Mouse (Mus musculus) hindbrain, embryonic 13.5 days (tissue): ENCODE measurements around the gene Prr3. TPM values are rescaled to one million over a fixed set of nuclear protein-coding genes. Genes with fewer than 3 reads are reported as not detected.

Source experiments
- ATAC-seq: fragments of 200-750 bp; cut with Nextera tagmentation; 2 replicates; pipeline ENCODE4 v1.8.0; 2017; ENCODE audit warnings: moderate TSS enrichment; ENCODE audit not compliant: low FRiP score
- H3K27ac ChIP-seq: fragments of 300-500 bp; sonication (generic); 2 replicates; pipeline ENCODE4 v1.5.1; 2015; ENCODE audit warnings: inconsistent platforms, mild to moderate bottlenecking, moderate library complexity
- H3K27me3 ChIP-seq: fragments of 300-500 bp; sonication (generic); 2 replicates; pipeline ENCODE4 v1.6.1; 2015; ENCODE audit warnings: mild to moderate bottlenecking, inconsistent platforms
- H3K36me3 ChIP-seq: fragments of 300-500 bp; sonication (generic); 2 replicates; pipeline ENCODE4 v1.6.1; 2015; ENCODE audit warnings: mild to moderate bottlenecking, inconsistent platforms
- H3K4me1 ChIP-seq: fragments of 300-500 bp; sonication (generic); replicated peaks from 2 replicates; pipeline ENCODE4 v1.6.1; 2015; ENCODE audit warnings: inconsistent platforms
- H3K4me2 ChIP-seq: fragments of 300-500 bp; sonication (generic); 2 replicates; pipeline ENCODE4 v1.6.1; 2015; ENCODE audit warnings: inconsistent platforms, mild to moderate bottlenecking, moderate library complexity
- H3K4me3 ChIP-seq: fragments of 300-500 bp; sonication (generic); 2 replicates; pipeline ENCODE4 v1.5.1; 2015; ENCODE audit warnings: mild to moderate bottlenecking, inconsistent platforms
- H3K9ac ChIP-seq: fragments of 300-500 bp; sonication (generic); 2 replicates; pipeline ENCODE4 v1.6.1; 2015; ENCODE audit warnings: mild to moderate bottlenecking, inconsistent platforms
- H3K9me3 ChIP-seq: fragments of 300-500 bp; sonication (generic); 2 replicates; pipeline ENCODE4 v1.6.1; 2016; ENCODE audit warnings: inconsistent platforms
- WGBS: fragments of 180-500 bp; shearing (Covaris S2); methylation state at CpG from one replicate; pipeline ENCODE4 v1.1.7; 2015; 5-methylcytosine and 5-hydroxymethylcytosine counted together
- polyA plus RNA-seq: library from polyadenylated mRNA; unstranded; fragments of >200 nt; fragmentation: Nextera tagmentation; extraction: Ambion mirVana; gene quantifications from 2 replicates; pipeline ENCODE4 v1.2.1, GENCODE M21; 2015

Prr3 gene
- polyA plus RNA-seq, result 72.8 and 73.5 TPM in 2 replicates

DNA sequence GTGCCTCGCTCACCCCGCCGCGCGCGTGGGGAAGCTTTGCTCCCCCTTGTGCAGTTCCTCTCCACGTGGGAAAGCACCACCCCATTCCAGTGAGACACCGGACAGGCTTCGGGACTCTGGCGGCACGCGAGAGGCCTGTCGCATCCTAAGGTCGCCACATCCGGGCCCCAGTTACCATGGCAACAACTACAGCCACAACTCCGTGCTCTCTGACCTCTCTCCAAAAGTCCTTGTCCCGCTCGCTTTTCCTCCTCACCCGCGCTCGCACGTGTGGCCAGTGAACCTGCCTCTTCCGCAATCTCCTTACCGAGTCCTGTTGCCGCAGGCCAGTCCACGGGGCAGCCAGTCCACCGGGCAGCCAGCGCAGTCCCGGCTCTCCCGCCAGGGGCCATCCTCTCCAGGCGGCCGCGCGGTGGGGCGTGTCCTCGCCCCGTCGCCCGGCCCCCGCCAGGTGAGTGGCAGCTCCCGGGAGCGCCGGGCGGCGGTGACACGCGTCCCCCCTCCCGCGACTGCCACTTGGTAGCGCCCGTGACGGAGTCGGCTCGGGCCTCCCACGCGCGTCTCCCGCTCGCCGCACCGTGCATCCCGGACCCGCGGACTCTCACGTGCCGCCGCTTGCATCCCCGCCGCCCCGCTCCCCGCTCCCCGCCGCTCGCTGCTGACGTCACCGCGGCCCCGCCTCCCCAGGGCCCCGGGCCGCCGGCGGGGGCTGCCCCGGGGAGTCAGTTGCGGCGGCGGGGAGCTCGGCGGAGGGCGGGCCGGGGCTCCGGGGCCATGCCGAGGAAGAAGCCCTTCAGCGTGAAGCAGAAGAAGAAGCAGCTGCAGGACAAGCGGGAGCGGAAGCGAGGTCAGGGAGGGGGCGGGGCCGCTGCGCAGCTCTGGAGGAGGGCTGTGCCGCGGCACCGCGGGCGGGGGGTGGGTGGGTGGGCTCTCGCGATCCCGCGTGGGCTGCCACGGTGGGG, at the start of gene Prr3, which contains the start of gene Gnl1:
TSS of gene Prr3 (minus strand) at position 836 of the 962 bp plus-strand sequence.
TSS of gene Gnl1 (plus strand) at position 451 of the 962 bp plus-strand sequence.
- under 1% methylated on average over 93 of the region's 109 CpGs for WGBS
- H3K4me2 ChIP-seq, result peak within 1 kb of the TSS; percentile 70
- peak within 1 kb of the TSS; percentile 91 for H3K4me3 ChIP-seq
- H3K27ac ChIP-seq, result peak within 1 kb of the TSS; percentile 95
- H3K9me3 ChIP-seq, result no peaks in the 10 kb centered on the region
- peak; percentile 79 for ATAC-seq
- H3K9ac ChIP-seq, result peak within 1 kb of the TSS; percentile 93
- H3K27me3 ChIP-seq, result no peaks in the 10 kb centered on the region
- H3K36me3 ChIP-seq, result peaks cover 41% of the 10 kb centered on the region
- H3K4me1 ChIP-seq, result peaks cover 24% of the 10 kb centered on the region

DNA sequence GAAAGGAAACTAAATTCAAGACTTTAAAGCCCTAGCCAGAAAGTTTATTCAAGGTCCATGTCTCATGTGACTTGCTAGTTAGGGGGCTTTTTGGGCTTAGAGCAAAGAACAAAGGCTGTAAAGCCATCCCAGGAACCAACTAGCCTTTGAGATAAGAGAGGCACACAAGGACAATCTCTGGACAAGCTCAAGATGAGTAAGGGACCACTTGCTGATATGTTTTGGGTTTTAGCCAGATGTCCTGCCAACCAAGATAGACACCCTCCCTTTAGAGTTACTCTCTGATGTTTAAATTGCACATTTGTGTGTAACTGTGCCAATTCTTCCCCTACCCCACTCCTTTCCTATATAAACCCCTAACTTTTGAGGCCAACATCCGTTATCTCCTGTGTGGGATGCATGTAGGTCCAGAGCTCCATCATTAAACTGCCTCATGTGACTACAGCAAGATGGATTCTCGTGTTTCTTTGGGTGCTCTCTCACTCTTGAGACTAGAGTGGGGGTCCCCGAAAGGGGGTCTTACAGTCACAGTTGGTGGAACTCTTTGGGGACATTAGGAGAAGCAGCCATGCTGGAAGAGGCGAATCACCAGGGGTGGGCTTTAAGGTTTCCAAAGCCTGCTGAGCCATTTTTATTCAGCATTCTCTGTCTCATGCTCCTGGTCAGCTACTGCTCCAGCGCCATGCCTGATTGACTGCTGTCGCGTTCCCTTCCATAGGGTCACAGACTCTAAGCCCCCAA, 49.0 kb upstream of the Prr3 start:
- ATAC-seq, result no peak
- H3K9me3 ChIP-seq, result no peaks in the 10 kb centered on the region
- no peak overlapping the region for H3K9ac ChIP-seq
- peaks cover 19% of the 10 kb centered on the region for H3K4me1 ChIP-seq
- no peaks in the 10 kb centered on the region for H3K36me3 ChIP-seq
- H3K4me2 ChIP-seq, result no peak overlapping the region
- no peak overlapping the region for H3K27ac ChIP-seq
- 85% methylated on average over 7 of the region's 7 CpGs for WGBS
- H3K4me3 ChIP-seq, result no peak overlapping the region
- H3K27me3 ChIP-seq, result peaks cover 20% of the 10 kb centered on the region; the same call in 1 of the 2 replicates

DNA sequence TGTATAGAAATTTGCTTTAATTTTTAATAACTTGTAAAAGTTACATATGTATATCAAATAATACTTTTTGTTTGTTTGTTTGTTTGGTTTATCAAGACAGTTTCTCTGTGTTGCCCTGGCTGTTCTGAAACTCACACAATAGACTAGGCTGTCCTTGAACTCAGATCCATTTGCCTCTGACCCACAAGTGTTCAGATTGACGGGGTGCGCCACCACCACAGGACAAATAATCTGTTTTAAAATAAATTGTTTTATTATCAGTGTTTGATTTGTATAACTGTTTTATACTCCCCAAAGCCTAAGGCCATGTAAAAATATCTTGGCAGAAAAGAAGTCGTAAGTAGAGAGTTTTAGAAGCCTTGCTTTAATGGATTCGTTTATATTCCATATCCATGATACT, 47.6 kb upstream of the Prr3 start:
- peaks cover 22% of the 10 kb centered on the region for H3K4me1 ChIP-seq
- H3K9ac ChIP-seq, result no peak overlapping the region
- WGBS, result 97% methylated on average over 4 of the region's 4 CpGs
- no peaks in the 10 kb centered on the region for H3K36me3 ChIP-seq
- H3K4me2 ChIP-seq, result no peak overlapping the region
- H3K27me3 ChIP-seq, result peaks cover 19% of the 10 kb centered on the region; the same call in 1 of the 2 replicates
- H3K9me3 ChIP-seq, result no peaks in the 10 kb centered on the region
- H3K4me3 ChIP-seq, result no peak overlapping the region
- no peak overlapping the region for H3K27ac ChIP-seq
- no peak for ATAC-seq

DNA sequence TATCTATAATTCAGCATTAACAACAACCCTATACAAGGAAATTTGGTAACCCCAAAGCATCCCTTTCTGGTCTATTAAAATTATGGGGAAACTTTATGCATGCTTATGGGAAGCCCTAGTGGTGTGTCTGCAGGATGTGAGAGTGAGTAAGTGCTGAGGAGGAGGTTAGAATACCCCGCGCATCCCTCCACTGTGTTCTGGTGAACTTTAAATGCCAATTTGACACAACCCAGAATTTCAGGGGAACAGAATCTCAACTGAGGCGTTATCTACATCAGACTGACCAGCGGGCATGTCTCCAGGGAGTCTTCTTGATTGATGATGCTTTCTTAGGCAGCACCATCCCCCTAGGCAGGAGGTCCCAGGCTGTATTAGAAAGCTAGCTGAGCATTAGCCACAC, 45.9 kb upstream of the Prr3 start:
- H3K9ac ChIP-seq, result no peak overlapping the region
- H3K27ac ChIP-seq, result no peak overlapping the region
- H3K9me3 ChIP-seq, result no peaks in the 10 kb centered on the region
- 0 out of 2 replicates have a peak, but pooled peaks cover 5% of the 10 kb centered on the region for H3K27me3 ChIP-seq
- H3K4me3 ChIP-seq, result no peak overlapping the region
- 0 out of 2 replicates have a peak, but pooled peaks cover 11% of the 10 kb centered on the region for H3K4me1 ChIP-seq
- ATAC-seq, result no peak
- WGBS, result 44% methylated on average over 4 of the region's 4 CpGs
- H3K4me2 ChIP-seq, result no peak overlapping the region
- H3K36me3 ChIP-seq, result no peaks in the 10 kb centered on the region

DNA sequence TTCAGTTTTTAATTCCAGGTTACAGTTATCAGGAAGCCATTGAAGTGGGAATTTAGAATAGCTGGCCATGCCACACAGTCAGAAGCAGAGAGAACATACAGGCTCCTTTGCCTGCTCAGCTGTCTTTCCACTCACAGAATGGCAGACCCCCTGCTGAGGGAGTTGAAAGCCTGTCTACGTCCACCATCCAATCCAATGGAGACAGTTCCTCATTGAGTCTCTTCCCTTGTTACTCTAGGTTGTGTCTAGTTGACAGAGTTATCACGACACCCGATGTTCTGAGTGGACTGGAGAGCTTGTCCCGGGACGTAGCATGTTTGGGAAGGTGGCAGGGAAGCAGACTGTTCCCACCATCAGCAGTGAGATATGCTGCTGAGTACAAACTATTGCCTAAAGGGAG, 45.2 kb upstream of the Prr3 start:
- WGBS, result 56% methylated on average over 5 of the region's 5 CpGs
- no peaks in the 10 kb centered on the region for H3K9me3 ChIP-seq
- H3K9ac ChIP-seq, result no peak overlapping the region
- H3K27ac ChIP-seq, result no peak overlapping the region
- no peak overlapping the region for H3K4me2 ChIP-seq
- ATAC-seq, result no peak
- 0 out of 2 replicates have a peak, but pooled peaks cover 14% of the 10 kb centered on the region for H3K4me1 ChIP-seq
- no peak overlapping the region for H3K4me3 ChIP-seq
- no peaks in the 10 kb centered on the region for H3K27me3 ChIP-seq
- no peaks in the 10 kb centered on the region for H3K36me3 ChIP-seq

DNA sequence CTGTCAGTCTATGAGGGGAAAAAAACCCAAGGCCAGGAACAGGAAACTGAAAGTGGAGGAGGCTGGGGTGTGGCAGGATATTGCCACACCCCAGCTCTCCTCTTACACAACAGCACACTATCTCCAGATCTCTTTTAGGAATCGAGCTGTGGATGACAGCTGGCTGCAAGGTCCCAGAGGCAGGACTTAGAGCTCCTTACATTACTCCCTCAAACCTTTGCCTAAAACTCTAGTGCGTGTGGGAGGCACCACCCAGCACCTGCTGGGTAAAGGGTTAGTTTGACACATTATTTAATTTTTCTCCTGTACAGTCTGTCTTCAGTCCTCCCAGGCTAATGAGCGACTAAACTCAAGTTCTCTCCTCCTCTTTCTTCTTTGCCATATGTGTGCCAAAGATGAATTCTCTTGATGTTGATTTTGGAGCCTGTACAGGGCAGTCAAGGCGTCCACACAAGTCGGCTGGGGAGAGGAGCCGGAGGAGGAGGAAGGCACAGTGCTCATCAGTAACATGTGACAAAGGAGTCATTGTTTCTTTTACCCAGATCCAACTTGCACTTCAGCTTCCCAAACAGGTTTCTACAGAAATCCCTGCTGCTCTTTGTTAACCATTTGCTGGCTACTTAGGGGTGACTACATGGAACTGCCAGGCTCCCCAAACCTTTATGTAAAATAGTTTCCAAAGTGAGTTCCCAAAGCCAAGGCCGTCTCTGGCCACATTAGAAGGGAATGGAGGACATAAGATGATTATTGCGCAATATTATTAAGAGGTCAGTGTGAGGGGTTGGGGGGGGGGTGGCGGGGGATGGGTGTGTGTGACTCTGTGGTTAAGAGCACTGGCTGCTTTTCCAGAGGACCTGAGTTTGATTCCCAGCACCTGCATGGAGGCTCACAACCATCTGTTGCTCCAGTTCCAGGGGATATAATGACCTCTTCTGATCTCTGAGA, 43.9 kb upstream of the Prr3 start:
- no peak overlapping the region for H3K9ac ChIP-seq
- ATAC-seq, result no peak
- H3K36me3 ChIP-seq, result no peaks in the 10 kb centered on the region
- WGBS, result 63% methylated on average over 9 of the region's 9 CpGs
- H3K27ac ChIP-seq, result no peak overlapping the region
- no peaks in the 10 kb centered on the region for H3K9me3 ChIP-seq
- no peak overlapping the region for H3K4me3 ChIP-seq
- H3K27me3 ChIP-seq, result no peaks in the 10 kb centered on the region
- no peak overlapping the region for H3K4me2 ChIP-seq
- H3K4me1 ChIP-seq, result 0 out of 2 replicates have a peak, but pooled peaks cover 14% of the 10 kb centered on the region

DNA sequence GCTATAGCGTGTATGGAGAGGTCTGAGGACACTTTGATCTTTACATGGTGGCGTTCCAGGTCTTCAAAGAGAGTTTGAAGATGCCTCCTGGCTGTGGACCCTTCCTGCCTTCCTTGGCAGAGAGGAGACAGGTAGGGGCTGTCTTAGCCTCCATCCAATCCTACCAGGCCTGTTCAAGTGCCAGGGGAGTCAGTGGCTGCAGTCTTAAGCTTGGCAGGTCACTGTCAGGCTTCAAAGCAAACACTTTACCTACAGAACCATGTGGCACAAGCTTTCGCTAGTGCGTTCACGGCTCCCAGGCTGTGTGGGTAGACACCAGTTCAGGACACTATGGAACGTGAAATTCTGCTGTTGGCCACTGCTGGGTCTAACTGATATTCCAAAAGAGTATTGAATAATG, 42.9 kb upstream of the Prr3 start:
- H3K9me3 ChIP-seq, result no peaks in the 10 kb centered on the region
- H3K4me2 ChIP-seq, result no peak overlapping the region
- no peak overlapping the region for H3K4me3 ChIP-seq
- H3K4me1 ChIP-seq, result 0 out of 2 replicates have a peak, but pooled peaks cover 14% of the 10 kb centered on the region
- ATAC-seq, result no peak
- no peaks in the 10 kb centered on the region for H3K27me3 ChIP-seq
- 94% methylated on average over 6 of the region's 6 CpGs for WGBS
- no peak overlapping the region for H3K27ac ChIP-seq
- H3K9ac ChIP-seq, result no peak overlapping the region
- no peaks in the 10 kb centered on the region for H3K36me3 ChIP-seq

DNA sequence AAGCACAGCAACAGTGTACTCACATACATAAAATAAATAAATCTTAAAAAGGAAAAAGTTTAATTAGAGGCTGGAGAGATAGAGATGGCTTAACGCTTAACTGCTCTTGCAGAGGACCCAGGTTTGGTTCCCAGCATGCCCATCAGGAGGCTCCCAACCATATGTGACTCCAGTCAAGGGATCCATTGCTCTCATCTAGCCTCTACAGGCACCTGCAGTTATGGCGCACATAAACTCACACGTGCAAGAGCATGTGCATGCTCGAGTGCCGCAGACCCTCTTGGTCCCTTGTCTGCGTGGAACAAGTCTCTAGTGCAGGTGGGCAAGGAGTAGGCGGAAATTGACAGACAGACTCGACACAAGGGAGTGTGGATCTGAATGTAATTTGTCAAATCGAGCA, 42.1 kb upstream of the Prr3 start:
- H3K27ac ChIP-seq, result no peak overlapping the region
- no peak overlapping the region for H3K4me2 ChIP-seq
- WGBS, result 97% methylated on average over 9 of the region's 9 CpGs
- H3K9ac ChIP-seq, result no peak overlapping the region
- ATAC-seq, result no peak
- H3K36me3 ChIP-seq, result no peaks in the 10 kb centered on the region
- H3K27me3 ChIP-seq, result no peaks in the 10 kb centered on the region
- H3K4me1 ChIP-seq, result 0 out of 2 replicates have a peak, but pooled peaks cover 14% of the 10 kb centered on the region
- no peaks in the 10 kb centered on the region for H3K9me3 ChIP-seq
- H3K4me3 ChIP-seq, result no peak overlapping the region

DNA sequence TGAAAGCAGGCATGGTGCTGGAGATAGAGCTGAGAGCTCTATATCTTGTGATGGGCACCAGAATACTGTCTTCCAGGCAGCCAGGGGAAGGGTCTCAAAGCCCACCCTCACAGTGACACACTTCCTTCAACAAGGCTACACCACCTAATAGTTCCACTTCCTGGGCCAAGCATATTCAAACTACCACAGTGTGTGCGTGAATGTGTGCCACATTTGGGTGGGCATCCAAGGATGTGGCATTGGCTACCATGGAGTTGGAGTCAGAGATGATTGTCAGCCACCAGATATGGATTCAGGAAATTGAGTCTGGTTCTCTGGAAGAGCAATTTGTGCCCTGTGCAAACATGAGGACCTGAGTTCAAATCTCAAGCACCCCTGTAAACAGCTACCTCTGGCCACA, 41.3 kb upstream of the Prr3 start:
- no peak for ATAC-seq
- H3K27me3 ChIP-seq, result no peaks in the 10 kb centered on the region
- no peak overlapping the region for H3K27ac ChIP-seq
- no peak overlapping the region for H3K4me3 ChIP-seq
- WGBS, result 96% methylated on average over 1 of the region's 1 CpGs
- H3K9ac ChIP-seq, result no peak overlapping the region
- H3K36me3 ChIP-seq, result no peaks in the 10 kb centered on the region
- H3K4me2 ChIP-seq, result no peak overlapping the region
- H3K4me1 ChIP-seq, result 0 out of 2 replicates have a peak, but pooled peaks cover 12% of the 10 kb centered on the region
- H3K9me3 ChIP-seq, result no peaks in the 10 kb centered on the region

DNA sequence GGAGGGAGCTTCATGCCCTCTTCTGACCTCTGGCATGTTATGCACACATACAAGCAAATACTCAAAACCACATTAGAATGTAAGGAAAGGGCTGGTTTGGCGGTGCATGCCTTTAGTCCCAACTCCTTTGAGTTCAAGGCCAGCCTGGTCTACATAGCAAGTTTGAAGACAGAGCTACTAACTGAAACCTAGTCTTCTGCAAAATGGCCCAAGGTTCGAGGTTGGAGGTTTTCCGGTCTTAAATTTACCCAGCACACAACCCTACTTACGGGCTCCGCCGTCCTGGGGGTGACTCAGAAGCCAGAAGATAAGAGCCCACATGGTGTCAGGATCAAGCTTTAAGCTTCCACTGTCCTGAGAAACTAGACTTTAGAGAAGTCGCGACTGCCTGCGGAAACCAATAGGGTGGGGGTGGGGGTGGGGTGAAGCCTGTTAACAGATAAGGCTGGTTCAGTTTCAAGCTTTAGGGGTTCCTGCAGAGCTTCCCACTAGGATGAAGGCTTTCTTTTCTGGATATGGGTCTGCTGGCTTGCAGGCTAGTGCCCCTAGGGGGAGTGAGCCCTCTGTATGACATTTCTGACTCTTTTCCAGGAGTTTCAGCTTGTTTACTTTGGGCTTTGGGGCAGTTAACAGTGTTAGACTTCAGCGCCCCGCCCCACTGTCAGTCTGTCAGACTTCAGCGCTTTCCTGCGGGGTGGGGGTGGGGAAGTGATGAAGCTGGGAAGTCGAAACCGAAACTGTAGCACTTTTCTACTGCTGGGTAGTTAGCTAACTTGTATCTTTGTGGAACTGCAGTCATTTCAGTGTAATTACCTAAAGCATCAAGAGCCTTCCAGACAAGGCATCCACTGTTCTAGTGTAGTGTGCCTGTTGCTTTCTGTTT, 40.4 kb upstream of the Prr3 start, which contains the start of gene H2-T24:
TSS of gene H2-T24 (minus strand) at position 370 of the 883 bp plus-strand sequence.
- H3K9me3 ChIP-seq, result no peaks in the 10 kb centered on the region
- H3K4me1 ChIP-seq, result 0 out of 2 replicates have a peak, but pooled peaks cover 8% of the 10 kb centered on the region
- no peaks in the 10 kb centered on the region for H3K27me3 ChIP-seq
- no peak within 1 kb of the TSS for H3K9ac ChIP-seq
- H3K36me3 ChIP-seq, result peaks cover 4% of the 10 kb centered on the region
- H3K4me2 ChIP-seq, result no peak within 1 kb of the TSS
- ATAC-seq, result no peak
- 44% methylated on average over 15 of the region's 15 CpGs for WGBS
- no peak within 1 kb of the TSS for H3K27ac ChIP-seq
- no peak within 1 kb of the TSS for H3K4me3 ChIP-seq
